Mouse (Mus musculus) megakaryocyte-erythroid progenitor cell, adult 5-6 weeks (primary cell): ENCODE data around the gene Olfr1232. TPM values are rescaled to one million over a fixed set of nuclear protein-coding genes. Genes with fewer than 3 reads are reported as not detected.

Experiments used
- ATAC-seq: replicated peaks from 2 replicates; pipeline ENCODE4 v1.8.0; 2016; ENCODE audit warnings: mild to moderate bottlenecking, inconsistent platforms; ENCODE audit not compliant: severe bottlenecking, poor library complexity, low FRiP score, low TSS enrichment
- total RNA-seq, 2 experiments: library from RNA; stranded (forward) in 1 of 2; stranded (reverse) in 1 of 2; fragments of 200-1000, 215-1000 nt in 1 of 2; fragments of >200 nt in 1 of 2; fragmentation: Nextera tagmentation in 1 of 2; gene quantifications; 2 replicates each; pipeline ENCODE4 v1.2.3; 2014 to 2017

Gene Olfr1232
- not detected in 2 replicates for total RNA-seq (2014; fragmentation: Nextera tagmentation)
- not detected in 2 replicates for total RNA-seq (2017)

- ATAC-seq, result no peak
Measured at GRCm38 (mm10) chr2:89329575-89329974, at the start of gene Olfr1232. TSS of gene Olfr1232 (minus strand) at chr2:89329675.

GRCm38 (mm10) chr2:89364765-89365164 lies 35.3 kb upstream of the Olfr1232 start, which contains the start of gene Olfr1234:
TSS of gene Olfr1234 (minus strand) at chr2:89364865.
- ATAC-seq, result no peak

GRCm38 (mm10) chr2:89342298-89342697 lies 12.8 kb upstream of the Olfr1232 start, which contains the start of gene Olfr1233:
TSS of gene Olfr1233 (minus strand) at chr2:89342398.
- no peak for ATAC-seq

- ATAC-seq, result no peak
Measured at GRCm38 (mm10) chr2:89306974-89307373, 22.5 kb downstream of the Olfr1232 start, which contains the start of gene Olfr1231. TSS of gene Olfr1231 (minus strand) at chr2:89307074.

DNA sequence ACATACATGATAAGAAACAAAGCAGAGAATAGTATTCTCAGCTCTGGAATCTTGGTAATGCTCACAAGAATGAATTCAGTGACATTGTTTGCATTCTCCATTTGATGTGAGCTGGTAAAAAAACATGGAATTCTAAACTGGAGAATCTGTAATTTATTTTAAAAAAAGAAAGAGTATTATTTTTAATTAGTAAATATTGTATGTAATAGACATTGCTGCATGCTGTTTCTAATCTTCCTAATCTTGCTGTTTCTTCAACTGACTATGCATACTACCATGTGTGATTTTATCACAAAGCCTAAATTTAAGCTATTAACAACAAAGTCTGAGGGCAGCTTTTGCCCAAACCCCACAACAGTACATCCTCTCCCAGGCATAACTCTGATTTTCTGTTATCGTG lies 32.3 kb downstream of the Olfr1232 start, which contains the start of gene Olfr1230:
Gene Olfr1230 (minus strand): TSS at position 101 of the 400 bp plus-strand sequence.
- no peak for ATAC-seq

- no peak for ATAC-seq
Measured at GRCm38 (mm10) chr2:89287914-89288313, 41.6 kb downstream of the Olfr1232 start, which contains the start of gene Olfr1229. TSS of gene Olfr1229 (minus strand) at chr2:89288014.

Other genes with a start within 250 kb of the Olfr1232 start
- not detected in 2 replicates for gene Olfr1219, start 246.2 kb downstream of the Olfr1232 start, total RNA-seq (2014; fragmentation: Nextera tagmentation)
- gene Olfr1219, start 246.2 kb downstream of the Olfr1232 start, total RNA-seq (2017), result not detected in 2 replicates
- not detected in 2 replicates for gene Olfr1220, start 222.8 kb downstream of the Olfr1232 start, total RNA-seq (2014; fragmentation: Nextera tagmentation)
- gene Olfr1220, start 222.8 kb downstream of the Olfr1232 start, total RNA-seq (2017), result not detected in 2 replicates
- gene Olfr1221, start 212.4 kb downstream of the Olfr1232 start, total RNA-seq (2014; fragmentation: Nextera tagmentation), result not detected in 2 replicates
- not detected in 2 replicates for gene Olfr1221, start 212.4 kb downstream of the Olfr1232 start, total RNA-seq (2017)
- gene Olfr1222, start 196.6 kb downstream of the Olfr1232 start, total RNA-seq (2014; fragmentation: Nextera tagmentation), result not detected in 2 replicates
- gene Olfr1222, start 196.6 kb downstream of the Olfr1232 start, total RNA-seq (2017), result not detected in 2 replicates
- not detected in 2 replicates for gene Olfr1223, start 178.1 kb downstream of the Olfr1232 start, total RNA-seq (2014; fragmentation: Nextera tagmentation)
- gene Olfr1223, start 178.1 kb downstream of the Olfr1232 start, total RNA-seq (2017), result not detected in 2 replicates
- not detected in 2 replicates for gene Olfr1224-ps1, start 165.6 kb downstream of the Olfr1232 start, total RNA-seq (2014; fragmentation: Nextera tagmentation)
- not detected in 2 replicates for gene Olfr1224-ps1, start 165.6 kb downstream of the Olfr1232 start, total RNA-seq (2017)
- not detected in 2 replicates for gene Olfr1225, start 155.0 kb downstream of the Olfr1232 start, total RNA-seq (2014; fragmentation: Nextera tagmentation)
- gene Olfr1225, start 155.0 kb downstream of the Olfr1232 start, total RNA-seq (2017), result not detected in 2 replicates
- gene Olfr1226, start 129.6 kb downstream of the Olfr1232 start, total RNA-seq (2014; fragmentation: Nextera tagmentation), result not detected in 2 replicates
- gene Olfr1226, start 129.6 kb downstream of the Olfr1232 start, total RNA-seq (2017), result not detected in 2 replicates
- not detected in 2 replicates for gene Olfr1228, start 75.6 kb downstream of the Olfr1232 start, total RNA-seq (2014; fragmentation: Nextera tagmentation)
- not detected in 2 replicates for gene Olfr1228, start 75.6 kb downstream of the Olfr1232 start, total RNA-seq (2017)
- not detected in 2 replicates for gene Olfr1229, start 41.7 kb downstream of the Olfr1232 start, total RNA-seq (2014; fragmentation: Nextera tagmentation)
- gene Olfr1229, start 41.7 kb downstream of the Olfr1232 start, total RNA-seq (2017), result not detected in 2 replicates
- gene Olfr1230, start 32.4 kb downstream of the Olfr1232 start, total RNA-seq (2014; fragmentation: Nextera tagmentation), result not detected in 2 replicates
- gene Olfr1230, start 32.4 kb downstream of the Olfr1232 start, total RNA-seq (2017), result not detected in 2 replicates
- not detected in 2 replicates for gene Olfr1231, start 22.6 kb downstream of the Olfr1232 start, total RNA-seq (2014; fragmentation: Nextera tagmentation)
- gene Olfr1231, start 22.6 kb downstream of the Olfr1232 start, total RNA-seq (2017), result not detected in 2 replicates
- not detected in 2 replicates for gene Olfr1233, start 12.7 kb upstream of the Olfr1232 start, total RNA-seq (2014; fragmentation: Nextera tagmentation)
- not detected in 2 replicates for gene Olfr1233, start 12.7 kb upstream of the Olfr1232 start, total RNA-seq (2017)
- not detected in 2 replicates for gene Olfr1234, start 35.2 kb upstream of the Olfr1232 start, total RNA-seq (2014; fragmentation: Nextera tagmentation)
- gene Olfr1234, start 35.2 kb upstream of the Olfr1232 start, total RNA-seq (2017), result not detected in 2 replicates
- gene Olfr1238, start 80.0 kb upstream of the Olfr1232 start, total RNA-seq (2014; fragmentation: Nextera tagmentation), result not detected in 2 replicates
- gene Olfr1238, start 80.0 kb upstream of the Olfr1232 start, total RNA-seq (2017), result not detected in 2 replicates
- gene Olfr1239, start 90.7 kb upstream of the Olfr1232 start, total RNA-seq (2014; fragmentation: Nextera tagmentation), result not detected in 2 replicates
- gene Olfr1239, start 90.7 kb upstream of the Olfr1232 start, total RNA-seq (2017), result not detected in 2 replicates
- not detected in 2 replicates for gene Olfr1240, start 113.3 kb upstream of the Olfr1232 start, total RNA-seq (2014; fragmentation: Nextera tagmentation)
- not detected in 2 replicates for gene Olfr1240, start 113.3 kb upstream of the Olfr1232 start, total RNA-seq (2017)
- gene Olfr1241, start 157.5 kb upstream of the Olfr1232 start, total RNA-seq (2014; fragmentation: Nextera tagmentation), result not detected in 2 replicates
- gene Olfr1241, start 157.5 kb upstream of the Olfr1232 start, total RNA-seq (2017), result not detected in 2 replicates
- not detected in 2 replicates for gene Olfr1242, start 168.7 kb upstream of the Olfr1232 start, total RNA-seq (2014; fragmentation: Nextera tagmentation)
- not detected in 2 replicates for gene Olfr1242, start 168.7 kb upstream of the Olfr1232 start, total RNA-seq (2017)
- not detected in 2 replicates for gene Olfr1243, start 201.8 kb upstream of the Olfr1232 start, total RNA-seq (2014; fragmentation: Nextera tagmentation)
- gene Olfr1243, start 201.8 kb upstream of the Olfr1232 start, total RNA-seq (2017), result not detected in 2 replicates
- not detected in 2 replicates for gene Olfr1245, start 248.8 kb upstream of the Olfr1232 start, total RNA-seq (2014; fragmentation: Nextera tagmentation)
- gene Olfr1245, start 248.8 kb upstream of the Olfr1232 start, total RNA-seq (2017), result not detected in 2 replicates